Mouse (Mus musculus) erythroblast, embryonic 14.5 days (primary cell): ENCODE results near the gene A030003K21Rik. TPM values are rescaled to one million over a fixed set of nuclear protein-coding genes. Genes with fewer than 3 reads are reported as not detected.
"Not testable (repeated sequence)": the region's sequence is repeated elsewhere in the genome, so short reads cannot be mapped to it uniquely, and the experiment has no call there.

Experiments used
- H3K27me3 ChIP-seq: 2 replicates; pipeline ENCODE4 v1.6.1; 2012; ENCODE audit warnings: inconsistent platforms; ENCODE audit not compliant: control insufficient read depth
- H3K36me3 ChIP-seq: 2 replicates; pipeline ENCODE4 v1.6.1; 2012; ENCODE audit warnings: mild to moderate bottlenecking, inconsistent platforms; ENCODE audit not compliant: control insufficient read depth
- H3K4me1 ChIP-seq: 2 replicates; pipeline ENCODE4 v1.6.1; 2012; ENCODE audit warnings: inconsistent platforms; ENCODE audit not compliant: control insufficient read depth
- H3K4me3 ChIP-seq: replicated peaks from 2 replicates; pipeline ENCODE3; 2012; ENCODE audit warnings: moderate library complexity, mild to moderate bottlenecking, inconsistent platforms
- H3K9me3 ChIP-seq: 2 replicates; pipeline ENCODE4 v1.6.1; 2012; ENCODE audit warnings: low read length, inconsistent platforms, mixed read lengths; ENCODE audit not compliant: control insufficient read depth
- GATA1 ChIP-seq: IDR thresholded peaks from 2 replicates; pipeline ENCODE4 v1.6.1; 2012; ENCODE audit warnings: low read length, inconsistent platforms, mixed read lengths
- TAL1 ChIP-seq: IDR thresholded peaks from 3 replicates; pipeline ENCODE4 v1.6.1; 2012; ENCODE audit warnings: low read length, inconsistent platforms, mixed read lengths
- polyA plus RNA-seq: library from polyadenylated mRNA; stranded (reverse); fragments of >175 nt; gene quantifications from 2 replicates; pipeline ENCODE4 v1.2.3, GENCODE M21; 2012

The A030003K21Rik gene
- polyA plus RNA-seq, 1 experiment = not detected

DNA sequence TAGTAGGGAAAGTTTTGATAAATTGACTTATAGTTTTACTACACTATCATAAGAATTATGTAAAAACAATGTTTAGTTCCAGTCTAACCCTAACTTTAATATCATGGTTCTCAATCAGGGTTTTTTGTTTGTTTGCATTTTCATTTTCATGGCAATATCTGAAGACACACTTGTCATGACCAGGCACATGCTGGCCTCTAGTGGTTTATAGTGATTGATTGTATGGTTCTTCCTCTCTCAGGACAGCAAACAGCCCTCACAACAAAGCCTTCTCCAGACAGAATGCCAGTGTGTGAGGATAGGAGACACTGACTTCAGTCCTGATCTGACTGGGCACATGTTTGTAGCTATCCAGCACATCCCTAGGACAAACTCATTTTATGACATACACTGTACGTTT, 30.1 kb upstream of the A030003K21Rik start:
- no peak overlapping the region for H3K4me3 ChIP-seq
- no peaks in the 10 kb centered on the region for H3K9me3 ChIP-seq
- TF ChIP-seq GATA1 (no peak), TAL1 (no peak)
- H3K36me3 ChIP-seq = no peaks in the 10 kb centered on the region
- peaks cover 8% of the 10 kb centered on the region for H3K4me1 ChIP-seq
- no peaks in the 10 kb centered on the region for H3K27me3 ChIP-seq

DNA sequence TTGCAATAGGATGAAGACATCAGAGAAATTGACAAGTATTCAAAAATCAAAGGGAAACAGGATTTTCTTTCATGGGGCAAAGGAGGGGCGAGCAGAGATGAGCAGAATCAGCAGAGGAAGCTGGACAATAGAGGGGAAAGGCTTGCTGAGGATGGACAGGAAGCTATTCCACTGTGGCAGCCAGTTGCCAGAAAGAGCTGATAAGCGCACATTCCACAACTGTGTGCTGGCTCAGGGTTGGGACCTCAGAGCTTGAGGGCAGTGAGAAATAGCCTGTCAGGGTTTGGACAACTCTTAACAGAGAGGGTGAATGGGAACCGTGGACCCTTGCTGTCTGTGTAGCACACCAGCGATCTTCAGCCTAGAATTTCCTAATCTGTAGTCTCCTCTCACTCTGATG, 28.9 kb upstream of the A030003K21Rik start:
- Histone ChIP-seq H3K9me3 (no peaks in the 10 kb centered on the region), H3K4me1 (peaks cover 8% of the 10 kb centered on the region), H3K27me3 (no peaks in the 10 kb centered on the region), H3K4me3 (no peak overlapping the region), H3K36me3 (no peaks in the 10 kb centered on the region)
- no peak for TF ChIP-seq GATA1

DNA sequence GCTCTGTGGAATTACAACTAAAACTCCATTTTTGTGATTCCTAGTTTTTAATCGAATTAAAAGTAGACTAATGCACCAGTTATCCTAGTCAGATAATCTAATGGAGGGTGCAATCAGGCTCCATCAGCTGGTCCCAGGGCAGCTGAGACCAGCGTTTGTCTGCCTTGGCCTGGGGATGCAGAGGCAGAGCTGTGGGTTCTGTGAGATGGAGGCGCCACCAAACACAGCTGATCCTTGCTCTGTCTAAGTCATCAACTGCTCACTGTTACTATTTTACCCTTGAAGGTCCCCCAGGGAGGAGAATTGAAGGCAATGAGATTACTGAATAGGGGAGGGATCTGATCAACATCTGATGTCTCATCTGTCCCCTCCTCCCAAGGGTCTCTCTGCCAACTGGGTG, 23.2 kb upstream of the A030003K21Rik start:
- Histone ChIP-seq H3K4me1 (no peaks in the 10 kb centered on the region), H3K36me3 (no peaks in the 10 kb centered on the region), H3K27me3 (no peaks in the 10 kb centered on the region), H3K4me3 (no peak overlapping the region), H3K9me3 (no peaks in the 10 kb centered on the region)
- TF ChIP-seq GATA1 = no peak
- TF ChIP-seq TAL1 = no peak

DNA sequence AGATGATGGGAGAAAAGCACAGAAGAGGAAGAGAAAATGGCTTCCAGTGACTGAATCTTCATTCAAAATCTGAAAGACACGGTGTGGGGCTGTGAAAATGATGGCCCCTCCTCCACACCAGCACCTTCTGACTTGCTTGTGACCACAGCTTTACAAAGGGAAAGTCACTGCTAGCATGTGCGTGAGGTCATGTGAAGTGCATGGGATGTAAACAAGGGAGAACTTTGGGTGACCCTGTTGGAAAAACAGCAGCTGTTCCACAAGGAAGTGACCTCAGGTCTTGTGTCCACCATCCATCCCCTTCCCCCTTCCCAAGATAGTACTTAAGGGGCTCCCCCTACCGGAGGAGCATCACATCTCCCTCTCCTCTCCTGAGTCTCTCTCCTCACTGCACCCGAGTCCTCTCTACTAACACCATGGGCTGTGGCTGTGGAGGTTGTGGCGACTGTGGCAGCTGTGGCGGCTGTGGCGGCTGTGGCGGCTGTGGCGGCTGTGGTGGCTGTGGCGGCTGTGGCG, 16.7 kb upstream of the A030003K21Rik start, which contains the start of gene Gm47955:
Gm47955 (plus strand) TSS at position 417 of the 516 bp plus-strand sequence.
- TF ChIP-seq GATA1 (no peak), TAL1 (no peak)
- H3K36me3 ChIP-seq = no peaks in the 10 kb centered on the region

DNA sequence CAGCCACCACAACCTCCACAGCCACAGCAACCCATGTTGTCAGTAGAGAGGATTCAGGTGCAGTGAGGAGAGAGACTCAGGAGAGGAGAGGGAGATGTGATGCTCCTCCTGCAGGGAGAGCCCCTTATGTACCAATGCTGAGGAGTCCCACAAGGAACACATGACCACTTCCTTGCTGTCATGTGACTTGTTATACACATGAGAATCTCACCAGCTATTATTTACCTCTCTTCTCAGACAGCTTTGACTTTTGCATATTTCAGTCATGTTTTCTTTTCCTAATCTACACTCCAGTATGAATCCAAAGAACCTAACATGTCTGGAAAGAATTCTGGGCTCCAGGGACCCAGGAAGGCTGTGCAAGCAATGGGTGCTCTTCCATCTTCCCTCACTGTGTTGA, 12.7 kb upstream of the A030003K21Rik start, which contains the start of gene Gm7544:
Gm7544 (minus strand) TSS at position 101 of the 400 bp plus-strand sequence.
- not testable (repeated sequence) for H3K36me3 ChIP-seq, H3K4me1 ChIP-seq, H3K4me3 ChIP-seq

More for the DNA sequence above, 16.7 kb upstream of the A030003K21Rik start, which contains the start of gene Gm47955:
- no peaks in the 10 kb centered on the region for H3K27me3 ChIP-seq
- peaks cover 2% of the 10 kb centered on the region; the same call in 1 of the 2 replicates for H3K9me3 ChIP-seq
- no peak within 1 kb of the TSS for H3K4me3 ChIP-seq
- H3K4me1 ChIP-seq = no peaks in the 10 kb centered on the region

DNA sequence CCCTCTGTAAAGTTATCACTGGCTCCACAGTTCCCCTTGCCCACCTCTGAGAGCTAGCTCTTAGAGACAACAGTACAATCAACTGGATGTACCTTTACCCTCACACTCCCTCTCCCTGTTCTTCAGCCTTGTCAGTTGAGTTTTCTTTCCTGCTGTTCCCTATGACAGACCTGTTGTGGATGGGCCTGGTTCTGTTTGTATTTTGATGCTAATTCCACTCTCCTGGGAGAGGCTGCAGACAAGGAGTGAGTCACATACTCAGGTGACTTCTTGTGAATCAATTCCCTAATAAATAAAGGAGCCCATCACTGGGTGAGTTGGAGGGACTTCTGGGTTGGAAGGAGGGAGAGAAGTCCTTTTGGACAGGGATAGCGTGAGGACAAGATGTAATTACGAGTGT, 5.4 kb upstream of the A030003K21Rik start:
- H3K27me3 ChIP-seq = no peaks in the 10 kb centered on the region
- H3K36me3 ChIP-seq = no peaks in the 10 kb centered on the region
- no peak for TF ChIP-seq GATA1
- TF ChIP-seq TAL1 = no peak
- no peaks in the 10 kb centered on the region for H3K9me3 ChIP-seq
- H3K4me3 ChIP-seq = no peak overlapping the region
- H3K4me1 ChIP-seq = no peaks in the 10 kb centered on the region

More for the DNA sequence above, 12.7 kb upstream of the A030003K21Rik start, which contains the start of gene Gm7544:
- not testable (repeated sequence) for H3K9me3 ChIP-seq, H3K27me3 ChIP-seq

DNA sequence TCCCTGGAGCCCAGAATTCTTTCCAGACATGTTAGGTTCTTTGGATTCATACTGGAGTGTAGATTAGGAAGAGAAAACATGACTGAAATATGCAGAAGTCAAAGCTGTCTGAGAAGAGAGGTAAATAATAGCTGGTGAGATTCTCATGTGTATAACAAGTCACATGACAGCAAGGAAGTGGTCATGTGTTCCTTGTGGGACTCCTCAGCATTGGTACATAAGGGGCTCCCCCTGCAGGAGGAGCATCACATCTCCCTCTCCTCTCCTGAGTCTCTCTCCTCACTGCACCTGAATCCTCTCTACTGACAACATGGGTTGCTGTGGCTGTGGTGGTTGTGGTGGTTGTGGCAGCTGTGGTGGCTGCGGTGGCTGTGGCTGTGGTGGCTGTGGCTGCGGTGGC, 2.8 kb upstream of the A030003K21Rik start:
- H3K27me3 ChIP-seq, H3K4me1 ChIP-seq, H3K36me3 ChIP-seq, H3K9me3 ChIP-seq, H3K4me3 ChIP-seq: not testable (repeated sequence)

DNA sequence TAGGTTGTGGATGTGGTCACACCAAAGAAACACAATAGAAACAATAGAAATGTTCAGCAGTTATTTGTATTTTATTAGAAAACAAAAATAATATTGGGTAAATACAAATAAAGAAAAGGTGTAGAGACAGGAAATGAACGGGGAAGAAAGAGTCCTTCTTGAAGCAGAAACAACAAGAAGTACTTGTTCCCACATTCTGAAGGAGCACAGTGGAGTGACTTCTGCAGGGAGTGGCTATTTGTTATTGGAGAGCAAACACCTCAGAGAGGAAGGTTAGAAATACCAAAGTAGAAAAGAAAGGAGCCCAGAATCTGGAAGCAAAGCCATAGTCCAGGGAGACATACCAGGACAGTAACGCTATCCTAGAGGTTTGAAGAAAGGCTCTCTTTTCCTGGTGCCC, 683 bp downstream of the A030003K21Rik start:
- H3K4me3 ChIP-seq, H3K27me3 ChIP-seq, H3K9me3 ChIP-seq, H3K36me3 ChIP-seq, H3K4me1 ChIP-seq: not testable (repeated sequence)

DNA sequence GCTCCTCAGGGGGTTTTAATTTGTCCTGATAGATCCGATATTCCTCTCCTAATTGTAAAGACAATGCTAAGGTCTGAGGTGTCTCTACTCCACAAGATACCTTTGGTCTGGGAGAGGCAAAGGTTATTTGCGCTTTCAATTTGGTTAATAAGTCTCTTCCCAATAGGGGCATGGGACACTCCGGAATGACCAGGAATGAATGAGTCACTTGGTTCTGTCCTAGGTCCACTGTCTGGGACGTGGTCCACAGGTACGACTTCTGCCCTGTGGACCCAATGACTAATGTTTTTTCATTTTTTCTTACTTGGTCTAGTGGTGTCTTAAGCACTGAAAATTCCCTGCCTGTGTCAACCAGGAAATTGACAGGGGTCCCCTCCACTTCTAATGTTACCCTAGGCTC, 4.5 kb downstream of the A030003K21Rik start:
- H3K27me3 ChIP-seq = no peaks in the 10 kb centered on the region
- peaks cover 10% of the 10 kb centered on the region for H3K9me3 ChIP-seq
- H3K36me3 ChIP-seq = no peaks in the 10 kb centered on the region
- TF ChIP-seq GATA1 (no peak), TAL1 (no peak)
- no peaks in the 10 kb centered on the region for H3K4me1 ChIP-seq
- no peak overlapping the region for H3K4me3 ChIP-seq

DNA sequence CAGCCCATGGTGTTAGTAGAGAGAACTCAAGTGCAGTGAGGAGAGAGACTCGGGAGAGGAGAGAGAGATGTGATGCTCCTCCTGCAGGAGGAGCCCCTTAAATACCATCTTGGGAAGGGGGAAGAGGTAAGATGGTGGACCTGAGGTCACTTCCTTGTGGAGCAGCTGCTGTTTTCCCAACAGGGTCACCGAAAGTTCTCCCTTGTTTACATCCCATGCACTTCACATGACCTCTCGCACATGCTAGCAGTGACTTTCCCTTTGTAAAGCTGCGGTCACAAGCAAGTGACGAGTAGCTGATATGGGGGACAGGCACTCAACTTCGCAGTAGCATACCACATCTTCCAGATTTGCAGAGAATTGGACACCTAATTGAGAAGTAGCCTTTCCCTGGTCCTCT, 11.9 kb downstream of the A030003K21Rik start, which contains the start of gene Gm6217:
Gm6217 (minus strand) TSS at position 74 of the 400 bp plus-strand sequence.
- not testable (repeated sequence) for H3K36me3 ChIP-seq, H3K4me3 ChIP-seq, H3K9me3 ChIP-seq, H3K27me3 ChIP-seq, H3K4me1 ChIP-seq

DNA sequence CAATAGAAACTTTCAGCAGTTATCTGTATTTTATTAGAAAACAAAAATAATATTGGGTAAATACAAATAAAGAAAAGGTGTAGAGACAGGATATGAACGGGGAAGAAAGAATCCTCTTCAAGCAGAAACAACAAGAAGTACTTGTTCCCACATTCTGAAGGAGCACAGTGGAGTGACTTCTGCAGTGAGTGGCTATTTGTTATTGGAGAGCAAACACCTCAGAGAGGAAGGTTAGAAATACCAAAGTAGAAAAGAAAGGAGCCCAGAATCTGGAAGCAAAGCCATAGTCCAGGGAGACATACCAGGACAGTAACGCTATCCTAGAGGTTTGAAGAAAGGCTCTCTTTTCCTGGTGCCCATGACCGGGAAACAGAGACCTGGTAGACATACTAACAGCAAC, 12.6 kb downstream of the A030003K21Rik start:
- not testable (repeated sequence) for H3K27me3 ChIP-seq, H3K4me1 ChIP-seq, H3K36me3 ChIP-seq, H3K9me3 ChIP-seq, H3K4me3 ChIP-seq
